Mouse (Mus musculus) embryonic facial prominence, embryonic 13.5 days (tissue): ENCODE data around the gene Draxin. TPM values are rescaled to one million over a fixed set of nuclear protein-coding genes. Genes with fewer than 3 reads are reported as not detected.
"Not testable (repeated sequence)": the region's sequence is repeated elsewhere in the genome, so short reads cannot be mapped to it uniquely, and the experiment has no call there.

Experiments used
- ATAC-seq: fragments of 200-750 bp; cut with Nextera tagmentation; 2 replicates; pipeline ENCODE4 v1.8.0; 2017; ENCODE audit warnings: low read depth; ENCODE audit not compliant: insufficient number of reproducible peaks, insufficient read depth, low FRiP score, low TSS enrichment
- H3K27ac ChIP-seq: fragments of 300-500 bp; sonication (generic); 2 replicates; pipeline ENCODE4 v1.5.1; 2015; ENCODE audit warnings: moderate library complexity, mild to moderate bottlenecking, inconsistent platforms
- H3K27me3 ChIP-seq: fragments of 300-500 bp; sonication (generic); 2 replicates; pipeline ENCODE4 v1.6.1; 2015; ENCODE audit warnings: mild to moderate bottlenecking, inconsistent platforms
- H3K36me3 ChIP-seq: fragments of 300-500 bp; sonication (generic); 2 replicates; pipeline ENCODE4 v1.6.1; 2015; ENCODE audit warnings: mild to moderate bottlenecking, inconsistent platforms
- H3K4me1 ChIP-seq: fragments of 300-500 bp; sonication (generic); 2 replicates; pipeline ENCODE4 v1.6.1; 2015; ENCODE audit warnings: inconsistent platforms
- H3K4me2 ChIP-seq: fragments of 300-500 bp; sonication (generic); 2 replicates; pipeline ENCODE4 v1.6.1; 2015; ENCODE audit warnings: moderate library complexity, mild to moderate bottlenecking, inconsistent platforms
- H3K4me3 ChIP-seq: fragments of 300-500 bp; sonication (generic); 2 replicates; pipeline ENCODE4 v1.5.1; 2015; ENCODE audit warnings: mild to moderate bottlenecking, inconsistent platforms
- H3K9ac ChIP-seq: fragments of 300-500 bp; sonication (generic); 2 replicates; pipeline ENCODE4 v1.6.1; 2015; ENCODE audit warnings: mild to moderate bottlenecking, inconsistent platforms
- H3K9me3 ChIP-seq: fragments of 300-500 bp; sonication (generic); 2 replicates; pipeline ENCODE4 v1.6.1; 2016; ENCODE audit warnings: inconsistent platforms
- WGBS: fragments of 180-500 bp; shearing (Covaris S2); methylation state at CpG from one replicate; pipeline ENCODE4 v1.1.7; 2015; ENCODE audit warnings: mixed read lengths; 5-methylcytosine and 5-hydroxymethylcytosine counted together
- microRNA-seq: library from miRNA; unstranded; fragments of <30 nt; microRNA quantifications from one replicate; pipeline ENCODE4, GENCODE M21; 2016
- polyA plus RNA-seq: library from polyadenylated mRNA; unstranded; fragments of >200 nt; fragmentation: Nextera tagmentation; extraction: Ambion mirVana; gene quantifications from 2 replicates; pipeline ENCODE4 v1.2.1, GENCODE M21; 2015

Draxin gene
- polyA plus RNA-seq, 1 experiment from 2014 or later, result 1.1 TPM

DNA sequence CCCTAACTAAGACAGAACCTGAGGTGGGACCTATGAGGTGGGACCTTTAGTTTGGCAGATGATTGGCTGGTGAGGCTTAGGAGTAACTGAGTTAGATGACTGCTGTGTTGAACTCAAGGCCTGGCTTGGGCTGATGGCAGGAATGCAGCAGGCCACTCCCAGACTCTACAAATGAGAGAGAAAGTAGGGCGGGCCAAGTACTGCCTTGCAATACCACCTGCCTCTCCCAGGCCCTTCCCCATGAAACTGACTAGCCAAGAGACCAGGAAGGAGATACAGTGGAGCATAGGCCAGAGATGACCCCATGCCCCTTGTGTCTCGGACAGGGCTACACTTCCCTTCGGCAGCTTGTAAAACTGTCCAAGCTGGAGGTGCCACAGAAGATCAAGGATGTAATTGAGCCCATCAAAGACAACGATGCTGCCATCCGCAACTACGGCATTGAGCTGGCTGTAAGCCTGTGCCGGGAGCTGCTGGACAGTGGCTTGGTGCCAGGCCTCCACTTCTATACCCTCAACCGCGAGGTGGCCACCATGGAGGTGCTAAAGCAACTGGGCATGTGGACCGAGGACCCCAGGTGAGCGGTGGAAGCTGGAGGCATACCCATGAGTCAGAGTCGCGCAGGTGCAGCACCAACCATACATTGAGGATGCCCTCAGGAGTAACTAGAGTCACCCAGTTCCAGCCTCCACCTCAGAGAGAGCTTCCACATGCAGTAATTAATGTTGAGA, 79.3 kb downstream of the Draxin start:
- Histone ChIP-seq H3K9ac (no peak overlapping the region), H3K4me2 (no peak overlapping the region), H3K36me3 (peaks cover 93% of the 10 kb centered on the region), H3K9me3 (no peaks in the 10 kb centered on the region), H3K4me3 (no peak overlapping the region), H3K27ac (no peak overlapping the region), H3K27me3 (no peaks in the 10 kb centered on the region), H3K4me1 (no peaks in the 10 kb centered on the region)
- no peak for ATAC-seq
- WGBS, result 94% methylated on average over 13 of the region's 13 CpGs

GRCm38 (mm10) chr4:148050396-148050914, 80.0 kb downstream of the Draxin start:
- H3K4me2 ChIP-seq, H3K4me3 ChIP-seq, ATAC-seq, H3K4me1 ChIP-seq, H3K9me3 ChIP-seq, H3K27me3 ChIP-seq, H3K27ac ChIP-seq, H3K9ac ChIP-seq: not testable (repeated sequence)
- 95% methylated on average over 3 of the region's 3 CpGs for WGBS
- H3K36me3 ChIP-seq, result peaks cover 92% of the 10 kb centered on the region

Small RNA genes within 50 kb of the gene (microRNA-seq; reads per million reads assigned to microRNA genes)
- not detected for gene Mir7022

Other genes with a start within 250 kb of the Draxin start
- 34.3 and 34.6 TPM in 2 replicates for gene Mfn2, start 226.0 kb downstream of the Draxin start, polyA plus RNA-seq
- gene Plod1, start 193.9 kb downstream of the Draxin start, polyA plus RNA-seq, result 68.6 and 76.3 TPM in 2 replicates
- 14.3 and 17.7 TPM in 2 replicates for gene 2510039O18Rik, start 189.8 kb downstream of the Draxin start, polyA plus RNA-seq
- 0.28 and 0.95 TPM in 2 replicates for gene Nppb, start 144.9 kb downstream of the Draxin start, polyA plus RNA-seq
- 0.25 and 10.7 TPM in 2 replicates for gene Nppa, start 130.0 kb downstream of the Draxin start, polyA plus RNA-seq
- 8.7 and 8.8 TPM in 2 replicates for gene Clcn6, start 91.9 kb downstream of the Draxin start, polyA plus RNA-seq
- gene Mthfr, start 91.6 kb downstream of the Draxin start, polyA plus RNA-seq, result 20.8 and 22.4 TPM in 2 replicates
- gene Agtrap, start 42.7 kb downstream of the Draxin start, polyA plus RNA-seq, result 9.7 and 10.1 TPM in 2 replicates
- gene Mad2l2, start 314 bp downstream of the Draxin start, polyA plus RNA-seq, result 70.6 and 76.3 TPM in 2 replicates
- gene Fbxo6, start 21.4 kb upstream of the Draxin start, polyA plus RNA-seq, result 14.9 and 15.1 TPM in 2 replicates
- 13.5 TPM in 2 replicates for gene Fbxo44, start 29.8 kb upstream of the Draxin start, polyA plus RNA-seq
- 3.1 and 3.4 TPM in 2 replicates for gene Fbxo2, start 29.9 kb upstream of the Draxin start, polyA plus RNA-seq
- 0.35 and 0.39 TPM in 2 replicates for gene Disp3, start 157.3 kb upstream of the Draxin start, polyA plus RNA-seq